Mouse (Mus musculus): Measurements from ENCODE around the gene Rhod. TPM values are rescaled to one million over a fixed set of nuclear protein-coding genes. Genes with fewer than 3 reads are reported as not detected.
"Not testable (repeated sequence)": the region's sequence is repeated elsewhere in the genome, so short reads cannot be mapped to it uniquely, and the experiment has no call there.

Gene Rhod
- polyA plus RNA-seq, 1 experiment from 2014 or later: 13.9 TPM

- H3K27ac ChIP-seq (replicated peaks): no peak overlapping the region
- no peaks in the 10 kb centered on the region for H3K9me3 ChIP-seq (replicated peaks)
- DNase-seq (ENCODE audit: low spot score): no peak
- WGBS: 31% methylated on average over 5 of the region's 5 CpGs
- H3K4me1 ChIP-seq: no peaks in the 10 kb centered on the region
- H3K4me3 ChIP-seq: no peak overlapping the region
- H3K36me3 ChIP-seq: no peaks in the 10 kb centered on the region
- H3K27me3 ChIP-seq (ENCODE audit: low read depth, poor library complexity, severe bottlenecking): no peaks in the 10 kb centered on the region
Observed at GRCm38 (mm10) chr19:4468363-4468762, 29.1 kb upstream of the Rhod start.

- no peaks in the 10 kb centered on the region for H3K4me1 ChIP-seq
- WGBS: 87% methylated on average over 4 of the region's 4 CpGs
- H3K27ac ChIP-seq (replicated peaks): no peak overlapping the region
- no peak overlapping the region for H3K4me3 ChIP-seq
- no peak for DNase-seq (ENCODE audit: low spot score)
- no peaks in the 10 kb centered on the region for H3K9me3 ChIP-seq (replicated peaks)
- no peaks in the 10 kb centered on the region for H3K27me3 ChIP-seq (ENCODE audit: low read depth, poor library complexity, severe bottlenecking)
- H3K36me3 ChIP-seq: no peaks in the 10 kb centered on the region
Observed at GRCm38 (mm10) chr19:4464666-4465065, 25.4 kb upstream of the Rhod start.

- WGBS: 89% methylated on average over 8 of the region's 8 CpGs
- 0 out of 2 replicates have a peak, but pooled peaks cover under 1% of the 10 kb centered on the region for H3K27me3 ChIP-seq (ENCODE audit: low read depth, poor library complexity, severe bottlenecking)
Observed at GRCm38 (mm10) chr19:4461981-4462380, 22.7 kb upstream of the Rhod start.

GRCm38 (mm10) chr19:4456227-4456626, 17.0 kb upstream of the Rhod start:
- 0 out of 2 replicates have a peak overlapping the region, but pooled peaks have one; percentile 4 for H3K4me3 ChIP-seq
- 10% methylated on average over 11 of the region's 11 CpGs for WGBS
- no peaks in the 10 kb centered on the region for H3K36me3 ChIP-seq
- peak; percentile 65 for DNase-seq (ENCODE audit: low spot score)
- peaks cover 7% of the 10 kb centered on the region; the same call in 1 of the 2 replicates for H3K27me3 ChIP-seq (ENCODE audit: low read depth, poor library complexity, severe bottlenecking)
- no peak overlapping the region for H3K27ac ChIP-seq (replicated peaks)
- H3K4me1 ChIP-seq: peaks cover 20% of the 10 kb centered on the region
- no peaks in the 10 kb centered on the region for H3K9me3 ChIP-seq (replicated peaks)

More at GRCm38 (mm10) chr19:4461981-4462380, 22.7 kb upstream of the Rhod start:
- no peak for DNase-seq (ENCODE audit: low spot score)
- no peak overlapping the region for H3K27ac ChIP-seq (replicated peaks)
- no peaks in the 10 kb centered on the region for H3K4me1 ChIP-seq
- no peaks in the 10 kb centered on the region for H3K9me3 ChIP-seq (replicated peaks)
- H3K4me3 ChIP-seq: no peak overlapping the region
- H3K36me3 ChIP-seq: no peaks in the 10 kb centered on the region

GRCm38 (mm10) chr19:4455071-4455800, 16.0 kb upstream of the Rhod start:
- no peaks in the 10 kb centered on the region for H3K36me3 ChIP-seq
- H3K4me3 ChIP-seq: no peak overlapping the region
- no peak overlapping the region for H3K27ac ChIP-seq (replicated peaks)
- 85% methylated on average over 15 of the region's 15 CpGs for WGBS
- peaks cover 25% of the 10 kb centered on the region for H3K4me1 ChIP-seq
- DNase-seq (ENCODE audit: low spot score): no peak
- peaks cover 7% of the 10 kb centered on the region; the same call in 1 of the 2 replicates for H3K27me3 ChIP-seq (ENCODE audit: low read depth, poor library complexity, severe bottlenecking)
- H3K9me3 ChIP-seq (replicated peaks): no peaks in the 10 kb centered on the region

GRCm38 (mm10) chr19:4454040-4454439, 14.8 kb upstream of the Rhod start:
- WGBS: 67% methylated on average over 1 of the region's 1 CpGs
- H3K27ac ChIP-seq (replicated peaks); H3K36me3 ChIP-seq; H3K27me3 ChIP-seq (ENCODE audit: low read depth, poor library complexity, severe bottlenecking); H3K9me3 ChIP-seq (replicated peaks); H3K4me3 ChIP-seq; DNase-seq (ENCODE audit: low spot score): not testable (repeated sequence)
- peaks cover 25% of the 10 kb centered on the region for H3K4me1 ChIP-seq

- no peaks in the 10 kb centered on the region for H3K36me3 ChIP-seq
- H3K27me3 ChIP-seq (ENCODE audit: low read depth, poor library complexity, severe bottlenecking): peaks cover 7% of the 10 kb centered on the region; the same call in 1 of the 2 replicates
- 42% methylated on average over 4 of the region's 4 CpGs for WGBS
- H3K9me3 ChIP-seq (replicated peaks): no peaks in the 10 kb centered on the region
- no peak for DNase-seq (ENCODE audit: low spot score)
- H3K4me1 ChIP-seq: peaks cover 25% of the 10 kb centered on the region
- H3K4me3 ChIP-seq: no peak overlapping the region
- no peak overlapping the region for H3K27ac ChIP-seq (replicated peaks)
Observed at GRCm38 (mm10) chr19:4452525-4452924, 13.3 kb upstream of the Rhod start.

GRCm38 (mm10) chr19:4451965-4452364, 12.7 kb upstream of the Rhod start:
- DNase-seq (ENCODE audit: low spot score): no peak
- H3K27me3 ChIP-seq (ENCODE audit: low read depth, poor library complexity, severe bottlenecking): peaks cover 7% of the 10 kb centered on the region; the same call in 1 of the 2 replicates
- no peaks in the 10 kb centered on the region for H3K36me3 ChIP-seq
- H3K9me3 ChIP-seq (replicated peaks): no peaks in the 10 kb centered on the region
- H3K27ac ChIP-seq (replicated peaks): no peak overlapping the region
- peaks cover 25% of the 10 kb centered on the region for H3K4me1 ChIP-seq
- WGBS: 19% methylated on average over 5 of the region's 5 CpGs
- H3K4me3 ChIP-seq: no peak overlapping the region

GRCm38 (mm10) chr19:4451098-4451497, 11.9 kb upstream of the Rhod start:
- Histone ChIP-seq H3K4me1 (peaks cover 18% of the 10 kb centered on the region), H3K9me3 (replicated peaks) (no peaks in the 10 kb centered on the region), H3K27me3 (ENCODE audit: low read depth, poor library complexity, severe bottlenecking) (no peaks in the 10 kb centered on the region), H3K27ac (replicated peaks) (no peak overlapping the region), H3K36me3 (no peaks in the 10 kb centered on the region), H3K4me3 (no peak overlapping the region)
- 61% methylated on average over 8 of the region's 8 CpGs for WGBS
- DNase-seq (ENCODE audit: low spot score): no peak

- 58% methylated on average over 5 of the region's 5 CpGs for WGBS
- no peaks in the 10 kb centered on the region for H3K27me3 ChIP-seq (ENCODE audit: low read depth, poor library complexity, severe bottlenecking)
- no peak overlapping the region for H3K4me3 ChIP-seq
Observed at GRCm38 (mm10) chr19:4450666-4451065, 11.4 kb upstream of the Rhod start.

GRCm38 (mm10) chr19:4449230-4449629, 10.0 kb upstream of the Rhod start:
- DNase-seq (ENCODE audit: low spot score): no peak
- no peak overlapping the region for H3K4me3 ChIP-seq
- H3K27ac ChIP-seq (replicated peaks): no peak overlapping the region
- no peaks in the 10 kb centered on the region for H3K27me3 ChIP-seq (ENCODE audit: low read depth, poor library complexity, severe bottlenecking)
- H3K9me3 ChIP-seq (replicated peaks): no peaks in the 10 kb centered on the region
- H3K36me3 ChIP-seq: no peaks in the 10 kb centered on the region
- peaks cover 18% of the 10 kb centered on the region for H3K4me1 ChIP-seq
- WGBS: 97% methylated on average over 9 of the region's 9 CpGs

More at GRCm38 (mm10) chr19:4450666-4451065, 11.4 kb upstream of the Rhod start:
- DNase-seq (ENCODE audit: low spot score): no peak
- Histone ChIP-seq H3K27ac (replicated peaks) (no peak overlapping the region), H3K36me3 (no peaks in the 10 kb centered on the region), H3K4me1 (peaks cover 18% of the 10 kb centered on the region), H3K9me3 (replicated peaks) (no peaks in the 10 kb centered on the region)

- Histone ChIP-seq H3K27ac (replicated peaks) (no peak overlapping the region), H3K4me3 (no peak overlapping the region), H3K9me3 (replicated peaks) (no peaks in the 10 kb centered on the region), H3K4me1 (peaks cover 18% of the 10 kb centered on the region), H3K27me3 (ENCODE audit: low read depth, poor library complexity, severe bottlenecking) (no peaks in the 10 kb centered on the region), H3K36me3 (no peaks in the 10 kb centered on the region)
- DNase-seq (ENCODE audit: low spot score): no peak
- 88% methylated on average over 9 of the region's 9 CpGs for WGBS
Observed at GRCm38 (mm10) chr19:4447445-4447844, 8.2 kb upstream of the Rhod start.

- no peaks in the 10 kb centered on the region for H3K9me3 ChIP-seq (replicated peaks)
- H3K4me3 ChIP-seq: no peak overlapping the region
- H3K27me3 ChIP-seq (ENCODE audit: low read depth, poor library complexity, severe bottlenecking): no peaks in the 10 kb centered on the region
- no peak for DNase-seq (ENCODE audit: low spot score)
- WGBS: 86% methylated on average over 8 of the region's 8 CpGs
- no peaks in the 10 kb centered on the region for H3K36me3 ChIP-seq
- H3K4me1 ChIP-seq: peaks cover 18% of the 10 kb centered on the region
- no peak overlapping the region for H3K27ac ChIP-seq (replicated peaks)
Observed at GRCm38 (mm10) chr19:4446661-4447420, 7.6 kb upstream of the Rhod start.
